Mouse (Mus musculus): ENCODE results near the gene Ptk6.
"Not testable (repeated sequence)": the region's sequence is repeated elsewhere in the genome, so short reads cannot be mapped to it uniquely, and the experiment has no call there.

Ptk6 gene

DNA sequence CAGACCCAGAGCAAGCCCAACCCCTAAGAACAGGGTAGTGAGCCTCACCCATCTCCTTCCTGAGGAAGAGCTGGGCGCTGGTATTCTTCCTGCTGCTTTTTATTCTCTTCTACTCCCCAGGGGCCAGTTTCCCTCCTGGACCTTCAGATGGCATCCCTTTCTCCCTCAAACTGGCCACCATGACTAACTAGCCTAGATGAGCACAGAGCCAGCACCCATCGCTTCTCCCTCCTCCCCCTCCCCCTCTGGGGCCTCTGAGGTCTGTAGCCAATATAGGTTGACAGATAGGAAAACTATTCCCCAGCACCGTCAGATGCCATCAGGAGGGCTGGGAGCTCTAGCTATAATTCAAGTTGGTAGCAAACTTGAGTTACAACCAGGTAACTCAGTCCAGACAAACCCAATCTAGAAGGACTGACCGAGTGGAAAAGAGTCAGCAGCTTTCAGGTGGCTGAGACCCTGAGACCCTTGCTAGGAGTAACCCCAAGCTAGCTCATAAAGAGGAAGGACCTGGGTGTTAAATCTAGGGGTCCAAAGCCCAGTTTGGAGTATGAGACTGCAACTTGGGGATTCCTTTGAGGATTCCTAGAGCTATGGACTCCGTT is 16.4 kb upstream of the Ptk6 start:
- DNase-seq: no peak

DNA sequence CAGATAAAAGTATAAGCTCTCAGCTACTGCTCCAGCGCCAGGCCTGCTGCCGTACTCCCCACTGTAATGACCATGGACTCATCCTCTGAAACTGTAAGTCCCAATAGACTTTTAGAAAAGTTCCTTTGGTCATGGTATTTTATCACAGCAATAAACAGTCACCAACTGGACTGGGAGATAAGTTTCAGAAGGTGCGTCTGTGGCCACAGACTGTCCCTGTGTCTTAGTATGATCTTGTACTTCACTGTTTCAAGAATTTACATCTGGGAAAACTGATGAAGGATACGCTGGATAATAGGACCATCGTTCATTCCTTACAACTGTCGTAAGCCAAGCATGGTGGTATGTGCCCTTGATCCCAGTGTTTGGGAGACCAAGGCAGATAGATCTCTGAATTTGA is 13.4 kb upstream of the Ptk6 start:
- DNase-seq: no peak

DNA sequence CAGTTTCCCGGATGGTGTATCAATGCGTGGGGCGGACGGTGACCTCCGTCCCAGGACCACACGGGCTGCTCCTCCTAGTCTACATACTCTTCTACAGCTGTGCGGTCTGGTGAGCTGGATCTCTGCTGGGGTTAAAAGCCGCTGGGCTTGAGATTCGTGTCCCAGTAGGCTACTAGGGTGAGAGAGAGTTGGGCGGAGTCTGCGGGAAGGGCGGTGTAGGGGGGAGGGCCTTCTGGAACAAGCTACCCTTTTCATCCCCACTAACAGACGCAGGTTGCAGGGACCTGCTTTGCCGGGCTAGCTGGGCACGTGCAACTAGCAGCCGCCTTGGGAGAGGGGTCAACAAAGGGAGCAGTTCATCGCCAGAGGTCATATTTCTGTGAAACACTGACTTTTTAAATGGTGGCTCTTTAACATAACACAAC is 10.4 kb upstream of the Ptk6 start, which contains the start of gene Srms:
Gene Srms (minus strand): TSS at position 165 of the 425 bp plus-strand sequence.
- DNase-seq: no peak

DNA sequence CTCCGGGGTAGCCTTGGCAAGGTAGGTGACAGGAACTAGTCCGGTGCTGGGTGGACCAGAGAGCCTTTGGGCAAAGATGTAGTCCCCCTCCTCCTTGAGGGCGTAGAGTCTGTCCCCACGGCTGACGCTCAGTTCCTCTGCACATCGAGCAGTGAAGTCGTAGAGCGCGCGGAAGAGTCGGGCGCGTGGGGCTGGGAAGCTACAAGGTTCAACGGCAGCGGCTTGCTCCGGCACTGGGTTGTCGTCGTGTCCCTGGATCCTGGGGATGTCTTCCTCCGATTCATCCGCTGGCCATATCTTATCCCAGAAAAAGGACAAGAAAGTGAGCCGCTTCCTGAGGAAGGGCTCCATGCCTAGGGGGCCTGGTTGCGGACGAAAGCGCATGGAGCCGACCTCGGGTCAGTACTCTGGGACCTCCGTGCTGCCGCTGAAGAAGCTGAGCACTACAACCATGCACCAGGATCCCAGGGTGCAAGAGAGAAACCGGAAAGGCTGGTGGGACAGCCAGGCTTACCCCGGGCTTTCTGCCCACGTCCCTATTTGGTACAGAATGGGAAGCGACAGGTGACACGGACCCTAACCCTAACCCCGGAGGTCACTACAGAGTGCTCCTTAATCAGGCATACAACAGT is 9.9 kb upstream of the Ptk6 start:
- DNase-seq: no peak

DNA sequence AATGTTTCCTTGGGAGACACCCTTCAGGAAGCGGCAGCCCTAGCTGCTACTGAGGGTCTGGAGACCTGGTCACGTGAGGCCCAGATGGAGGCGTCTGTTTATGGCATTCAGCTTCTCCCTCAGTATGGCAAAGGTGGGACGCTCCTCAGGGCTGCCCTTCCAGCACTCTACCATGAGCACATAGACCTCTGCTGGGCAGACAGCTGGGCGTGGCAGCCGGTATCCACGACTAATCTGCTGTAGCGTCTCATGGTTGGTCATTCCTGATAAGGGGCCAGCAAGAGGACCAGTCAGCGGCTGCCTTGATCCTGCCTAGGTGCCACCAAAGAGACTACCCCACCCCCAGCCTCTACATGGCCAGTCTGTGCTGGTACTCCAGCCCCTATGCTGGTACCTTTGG is 3.5 kb upstream of the Ptk6 start:
- no peak for DNase-seq

DNA sequence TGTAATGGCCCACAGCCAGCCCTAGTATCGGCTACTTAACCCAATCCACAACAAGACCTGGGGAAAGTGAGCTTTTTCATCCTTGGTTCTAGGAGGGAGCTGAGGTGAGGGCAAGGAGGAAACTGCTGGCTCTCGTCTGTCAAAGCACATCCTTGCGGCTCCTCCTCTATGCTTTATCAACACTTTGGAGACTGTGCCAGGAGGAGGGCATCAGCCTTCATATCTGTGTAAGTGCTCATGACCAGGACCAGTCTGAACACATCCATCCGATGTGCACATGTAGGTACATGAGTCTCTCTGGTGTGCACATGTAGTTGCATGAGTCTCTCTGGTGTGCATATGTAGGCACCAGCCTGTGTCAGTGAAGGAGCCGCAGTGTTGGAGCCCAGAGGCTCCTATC is 3.1 kb upstream of the Ptk6 start:
- DNase-seq: no peak

DNA sequence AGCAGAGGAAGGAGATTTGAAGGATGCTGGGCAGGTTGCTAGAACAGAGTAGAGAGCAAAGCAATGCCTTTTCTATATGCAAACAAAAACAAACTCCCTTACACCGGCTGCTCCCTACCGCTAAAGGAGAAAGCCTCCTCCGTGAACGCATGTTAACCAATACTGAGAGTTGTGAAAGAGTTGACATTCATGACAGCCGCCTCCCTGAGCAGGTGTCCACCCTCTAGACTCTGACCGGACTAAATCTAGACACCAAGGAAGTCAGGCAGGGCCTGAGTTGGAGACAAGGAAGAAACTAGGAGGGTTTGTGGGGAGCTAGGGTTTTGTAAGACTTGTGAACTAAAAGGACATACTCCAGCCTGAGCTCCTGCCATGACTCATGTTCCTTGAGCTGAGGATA is 297 bp upstream of the Ptk6 start:
- no peak for DNase-seq

DNA sequence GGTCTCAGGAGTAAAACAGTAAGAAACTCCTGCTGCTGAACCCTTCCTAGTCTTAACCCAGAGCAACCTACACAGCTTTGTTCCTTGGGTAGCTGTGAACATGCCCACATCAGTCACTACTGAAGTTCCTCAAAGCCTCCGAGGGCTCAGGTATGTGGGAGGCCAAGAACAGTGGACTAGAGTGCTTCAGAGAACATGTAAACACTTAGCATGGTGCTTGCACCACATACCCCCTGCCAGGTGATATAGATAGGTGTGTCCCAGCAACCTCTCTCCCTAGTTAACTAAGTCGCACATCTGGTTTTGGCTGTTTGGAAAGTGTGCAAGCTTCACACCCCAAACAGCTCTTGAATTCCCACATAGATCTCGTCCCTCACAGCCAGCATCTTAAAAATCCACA is 983 bp downstream of the Ptk6 start:
- no peak for DNase-seq

DNA sequence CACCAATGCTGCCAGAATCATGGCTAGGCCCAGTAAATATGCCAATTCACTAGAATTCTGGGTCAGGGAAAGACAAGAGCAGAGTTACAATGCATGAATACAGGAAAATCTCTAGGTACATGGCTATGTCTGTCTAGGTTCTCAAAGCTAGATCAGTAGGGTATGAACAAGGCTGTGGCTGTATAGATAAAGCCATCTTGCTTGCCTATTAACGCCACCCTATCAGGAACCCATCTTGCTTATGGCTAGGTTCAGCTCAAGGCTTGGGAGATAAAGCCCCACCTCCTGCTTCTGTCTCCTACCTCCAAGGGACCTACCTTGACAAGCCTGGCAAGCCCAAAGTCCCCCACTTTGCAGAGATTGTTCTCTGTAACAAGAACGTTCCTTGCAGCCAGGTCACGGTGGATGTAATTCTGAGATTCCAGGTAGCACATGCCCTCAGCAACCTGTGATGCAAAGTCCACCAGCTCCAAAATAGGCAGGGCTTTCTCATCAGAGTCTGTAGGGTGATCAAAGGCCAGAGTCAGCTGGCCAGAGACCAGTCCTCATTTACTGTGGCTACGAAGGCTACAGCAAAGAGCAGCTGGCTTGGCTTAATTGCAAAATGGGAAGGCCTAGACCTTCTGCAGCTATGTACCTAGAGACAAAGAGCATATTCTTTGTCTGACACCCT is 5.8 kb downstream of the Ptk6 start:
- DNase-seq: no peak

DNA sequence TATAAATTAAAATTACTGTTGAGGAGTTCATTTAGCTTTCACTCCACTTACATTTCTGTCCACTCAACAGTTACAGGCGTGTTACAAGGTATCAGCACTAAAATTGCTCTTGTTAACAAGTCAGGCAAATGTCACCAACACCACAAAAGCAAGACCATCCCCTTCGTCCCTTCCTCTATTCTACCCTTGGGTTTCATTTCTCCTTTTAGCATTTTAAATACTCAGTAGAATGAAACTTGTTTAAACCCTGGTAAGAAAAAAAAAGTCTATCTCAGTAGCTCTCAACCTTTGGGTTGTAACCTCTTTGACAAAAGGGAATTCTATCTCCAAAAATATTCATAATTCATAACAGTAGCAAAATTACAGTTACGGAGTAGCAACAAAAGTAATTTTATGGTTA is 9.5 kb downstream of the Ptk6 start:
- no peak for DNase-seq

DNA sequence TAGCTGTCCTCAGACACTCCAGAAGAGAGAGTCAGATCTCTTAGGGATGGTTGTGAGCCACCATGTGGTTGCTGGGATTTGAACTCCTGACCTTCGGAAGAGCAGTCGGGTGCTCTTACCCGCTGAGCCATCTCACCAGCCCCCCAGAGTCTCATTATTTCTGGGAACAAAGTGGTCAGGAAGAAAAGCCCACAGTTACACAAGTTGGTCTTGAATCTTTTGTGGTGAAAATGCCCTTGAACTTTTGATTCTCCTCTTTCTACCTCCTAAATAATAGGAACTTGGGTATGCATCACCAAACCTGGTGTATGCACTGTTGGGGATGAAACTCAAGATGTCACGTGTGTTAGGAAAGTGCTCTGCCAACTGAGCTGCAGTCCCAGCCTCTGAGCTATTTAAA is 10.7 kb downstream of the Ptk6 start:
- DNase-seq: no peak

DNA sequence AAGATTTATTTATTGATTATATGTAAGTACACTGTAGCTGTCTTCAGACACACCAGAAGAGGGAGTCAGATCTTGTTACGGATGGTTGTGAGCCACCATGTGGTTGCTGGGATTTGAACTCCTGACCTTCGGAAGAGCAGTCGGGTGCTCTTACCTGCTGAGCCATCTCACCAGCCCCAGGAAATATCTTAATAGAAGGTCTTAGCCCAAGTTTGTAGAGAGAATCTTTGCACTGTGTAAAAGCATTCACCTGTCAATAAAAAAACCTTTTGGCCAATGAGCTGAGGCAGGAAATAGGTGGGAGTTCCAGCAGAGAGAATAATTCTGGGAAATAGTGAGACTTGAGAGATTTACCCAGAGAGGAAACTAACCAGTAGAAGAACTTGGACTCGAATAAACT is 11.2 kb downstream of the Ptk6 start:
- DNase-seq: not testable (repeated sequence)

DNA sequence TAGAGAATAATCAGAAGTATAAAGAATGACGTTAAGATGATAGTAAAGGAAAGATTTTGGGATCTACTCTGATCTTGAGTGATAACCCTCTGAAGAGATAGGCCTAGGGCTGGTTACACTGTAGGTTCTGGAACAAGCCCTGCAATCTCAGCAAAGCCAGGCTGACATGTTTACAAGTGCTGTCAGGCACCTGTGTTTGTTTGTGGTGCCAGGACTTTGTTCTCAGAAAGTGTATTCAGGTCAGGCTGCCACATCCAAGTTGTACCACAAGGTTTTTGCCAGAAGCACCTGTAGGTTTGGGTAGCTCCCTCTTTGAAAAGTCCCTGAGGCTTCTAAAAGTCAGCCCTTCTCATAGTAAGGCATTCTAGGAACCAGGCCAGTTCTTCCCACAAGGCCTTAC is 13.3 kb downstream of the Ptk6 start:
- DNase-seq: no peak

DNA sequence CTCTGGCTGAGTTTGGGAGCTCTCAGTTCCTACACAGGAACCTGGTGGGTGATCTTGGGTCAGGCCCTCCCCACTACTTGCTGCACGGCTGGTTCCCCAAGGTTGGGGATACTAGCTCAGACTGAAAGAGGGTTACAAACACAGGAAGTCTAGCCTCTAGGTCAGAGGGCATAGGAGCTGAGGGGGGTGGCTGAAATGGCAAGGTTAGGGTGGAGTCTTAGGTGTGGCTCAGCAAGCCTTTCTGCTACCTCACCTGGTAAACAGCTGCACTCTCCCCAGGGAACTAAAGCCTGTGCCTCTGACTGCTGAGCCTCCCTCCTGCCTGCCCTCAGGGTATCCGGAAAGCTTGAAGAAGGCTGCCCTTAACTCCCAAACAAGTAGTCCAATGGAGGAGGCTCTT is 13.9 kb downstream of the Ptk6 start:
- no peak for DNase-seq

DNA sequence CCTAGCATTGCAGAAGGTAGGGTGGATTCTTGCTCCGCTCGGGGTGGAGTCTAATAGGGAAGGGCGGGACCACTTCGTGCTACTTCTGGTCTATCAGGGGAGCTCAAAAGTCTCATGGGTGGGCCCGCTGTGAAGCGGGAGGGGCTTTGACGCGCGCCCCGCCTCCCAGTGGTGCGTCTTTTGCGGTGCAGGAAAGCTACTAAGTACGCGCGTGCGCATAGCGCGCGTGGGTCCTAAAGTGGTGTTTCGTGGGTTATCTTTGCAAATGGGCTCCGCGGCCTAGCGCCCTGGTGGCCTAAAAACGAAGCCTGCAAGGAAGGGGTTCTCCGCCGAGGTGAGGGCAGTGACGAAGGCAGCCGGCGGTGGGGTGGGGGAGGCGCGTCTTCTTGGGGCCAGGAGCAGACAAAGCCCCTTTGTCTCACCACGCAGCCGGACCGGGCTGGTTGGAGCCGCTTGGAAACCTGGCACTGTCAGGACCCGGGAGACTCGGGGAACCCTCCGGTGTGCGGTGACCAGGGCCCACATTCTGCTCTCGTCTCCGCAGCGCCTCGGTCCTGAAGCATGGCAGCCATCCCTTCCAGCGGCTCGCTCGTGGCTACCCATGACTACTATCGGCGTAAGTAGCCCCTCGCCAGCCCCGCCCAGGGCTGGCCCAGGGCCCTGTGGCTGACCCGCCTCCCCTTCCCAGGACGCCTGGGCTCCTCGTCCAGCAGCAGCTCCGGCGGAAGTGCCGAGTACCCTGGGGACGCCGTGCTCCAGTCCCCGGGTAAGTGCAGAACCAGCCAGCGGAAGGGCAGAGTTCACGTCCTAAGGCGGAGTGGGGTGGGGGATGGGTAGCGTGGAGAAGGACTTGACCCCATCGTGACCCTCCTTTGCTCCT is 15.2 kb downstream of the Ptk6 start, which contains the start of gene Ppdpf:
Gene Ppdpf (plus strand): TSS at position 127 of the 880 bp plus-strand sequence.
- DNase-seq: peak; percentile 87 to 89

DNA sequence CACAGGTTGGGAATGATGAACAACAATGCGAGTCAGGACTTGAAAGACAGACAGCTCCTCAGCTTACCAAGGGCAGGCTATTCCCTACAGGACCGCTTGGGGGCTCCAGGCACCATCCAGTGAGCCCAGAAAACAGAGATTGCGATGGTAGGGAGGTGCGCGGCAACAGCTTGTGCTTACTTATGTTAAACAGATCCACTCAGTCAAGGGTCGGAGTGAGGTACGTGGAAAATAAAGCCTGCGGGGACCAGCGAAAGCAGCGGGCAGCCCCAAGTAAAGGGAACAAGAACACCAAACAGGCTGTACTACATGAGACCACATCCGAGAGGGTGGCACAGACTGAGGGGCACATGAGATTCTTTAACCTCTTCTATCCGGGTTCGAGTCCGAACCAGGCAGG is 16.0 kb downstream of the Ptk6 start:
- peak; percentile 92 to 93 for DNase-seq

DNA sequence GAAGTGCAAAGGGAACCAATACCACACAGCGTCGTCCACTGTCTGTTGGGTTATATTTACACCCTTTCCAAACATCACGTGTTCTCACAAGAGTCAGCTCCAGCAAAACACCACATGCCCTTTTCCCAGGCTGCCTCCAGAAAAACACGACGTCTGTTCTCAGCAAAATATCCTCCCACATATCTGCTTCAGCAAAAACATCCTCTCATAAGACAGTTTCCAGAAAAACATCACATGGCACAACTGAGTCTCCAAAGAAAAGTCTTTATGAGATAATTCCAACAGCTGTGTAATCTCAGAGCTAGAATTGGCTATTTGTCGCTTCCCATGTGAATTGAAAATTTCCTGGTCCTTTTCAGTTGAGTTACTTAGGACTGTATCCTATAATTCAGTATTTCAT is 21.7 kb downstream of the Ptk6 start:
- DNase-seq: no peak

DNA sequence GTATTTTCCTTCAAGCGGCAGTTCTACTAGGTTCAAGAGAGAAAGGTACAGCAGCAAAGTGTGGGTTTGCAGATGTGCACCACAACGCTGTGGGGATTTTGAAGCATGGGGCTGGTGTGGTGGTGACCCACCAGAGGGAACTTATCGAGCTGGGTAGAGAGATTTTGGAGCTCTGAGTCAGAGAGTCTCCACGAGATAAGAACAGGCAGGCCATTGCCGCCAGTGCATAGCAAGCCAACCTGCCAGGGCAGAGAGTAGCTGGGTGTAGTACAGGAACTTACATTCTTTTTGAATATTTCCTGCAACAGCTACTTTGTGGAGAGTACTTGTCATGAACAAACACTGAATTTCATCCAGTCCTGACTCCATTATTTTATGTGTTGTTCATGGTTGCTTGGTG is 24.1 kb downstream of the Ptk6 start:
- no peak for DNase-seq

DNA sequence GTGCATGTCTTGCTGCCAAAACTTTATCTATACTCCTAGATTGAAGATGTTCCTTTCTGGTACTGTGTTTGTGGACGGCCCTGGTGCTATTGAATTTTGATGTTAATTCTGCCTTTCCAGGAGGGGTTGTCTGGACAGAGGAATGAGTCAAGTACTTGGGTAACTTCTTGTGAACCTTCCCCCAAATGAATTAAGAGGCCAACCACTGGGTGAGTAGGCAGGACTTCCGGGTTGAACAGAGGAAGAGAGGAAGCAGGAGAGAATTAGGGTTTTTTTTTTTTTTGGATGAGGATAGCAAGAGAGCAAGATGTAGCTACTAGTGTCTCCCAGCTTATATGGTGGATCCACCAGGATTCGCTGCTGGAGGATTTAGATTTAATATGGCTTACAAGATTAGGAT is 24.6 kb downstream of the Ptk6 start:
- no peak for DNase-seq

DNA sequence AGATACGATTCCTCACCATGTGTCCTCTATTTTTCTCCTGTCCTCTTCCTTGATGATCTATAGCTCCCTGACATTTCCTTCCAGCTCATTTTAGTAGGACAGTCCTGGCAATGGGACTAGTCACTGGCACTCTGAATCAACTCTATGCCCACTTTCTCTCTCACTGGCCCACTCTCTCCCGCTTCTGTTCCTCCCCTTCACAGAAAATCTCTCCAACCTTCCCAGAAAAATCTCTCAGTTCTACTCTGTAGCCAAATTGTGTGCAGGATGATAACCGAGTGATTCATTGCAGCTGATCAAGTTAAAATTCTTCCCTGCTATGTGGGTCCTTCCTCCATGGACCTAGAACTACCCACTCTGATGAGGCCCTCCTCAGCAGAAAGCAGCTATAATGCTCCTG is 27.9 kb downstream of the Ptk6 start:
- no peak for DNase-seq

DNA sequence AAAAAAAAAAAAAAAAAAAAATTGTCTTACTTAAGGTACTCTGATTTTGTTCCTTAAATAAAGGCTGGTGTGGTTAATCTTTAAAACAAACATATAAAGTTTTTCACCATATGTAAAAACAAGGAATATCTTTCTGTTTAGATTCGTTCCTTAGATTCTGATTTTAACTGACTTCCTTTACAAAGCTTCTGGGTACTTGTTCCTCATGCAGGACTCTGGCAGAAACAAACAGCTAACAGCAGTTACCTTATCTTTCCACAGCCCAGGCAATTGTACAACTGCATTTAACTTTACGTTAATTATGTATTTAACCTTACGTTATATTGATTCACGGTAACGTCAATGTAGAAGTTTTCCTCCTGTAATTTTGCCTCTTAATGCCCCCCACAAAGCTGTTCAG is 36.1 kb downstream of the Ptk6 start:
- DNase-seq: no peak

DNA sequence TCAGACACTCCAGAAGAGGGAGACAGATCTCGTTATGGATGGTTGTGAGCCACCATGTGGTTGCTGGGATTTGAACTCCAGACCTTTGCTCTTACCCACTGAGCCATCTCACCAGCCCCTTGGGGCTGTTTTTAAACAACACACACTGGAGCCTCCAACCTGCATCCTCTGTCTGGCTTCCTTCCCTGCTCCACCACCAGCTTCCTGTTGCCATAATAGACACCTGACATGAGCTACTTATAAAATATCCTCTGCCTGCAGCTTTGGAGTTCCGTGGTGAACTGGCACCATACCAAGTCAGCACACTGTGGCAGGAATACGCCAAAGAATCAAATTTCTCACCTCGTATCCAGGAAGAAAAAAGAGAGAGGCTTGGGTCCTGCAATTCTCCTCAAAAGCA is 41.8 kb downstream of the Ptk6 start:
- DNase-seq: peak; percentile 15 to 21

DNA sequence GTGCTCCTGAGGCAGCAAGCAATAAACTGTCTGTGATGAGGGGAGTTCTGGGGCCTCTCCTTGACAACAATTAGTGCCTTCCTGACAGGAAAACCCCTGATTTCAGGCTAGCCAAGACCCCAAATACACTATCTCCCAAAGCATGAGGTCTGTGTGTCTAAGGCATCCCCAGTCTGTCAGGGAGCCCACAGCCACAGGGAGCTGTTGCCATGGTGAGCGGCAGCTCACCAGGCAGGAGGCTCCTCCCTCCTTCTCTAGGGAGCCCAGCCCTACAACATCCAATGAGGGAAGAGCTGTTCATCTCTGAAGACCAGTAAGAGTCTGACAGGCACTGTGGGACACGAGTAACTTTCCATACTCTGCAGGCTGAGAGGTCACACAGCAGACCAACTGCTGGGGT is 42.8 kb downstream of the Ptk6 start:
- peak; percentile 26 to 52 for DNase-seq
